Mouse (Mus musculus) heart, embryonic 10.5 days (tissue): ENCODE results near the gene Ammecr1. TPM values are rescaled to one million over a fixed set of nuclear protein-coding genes. Genes with fewer than 3 reads are reported as not detected.

Experiments used
- DNase-seq: peaks from one replicate; pipeline ENCODE4 v3.0.0-alpha.2; 2017; ENCODE audit warnings: low spot score
- H3K27ac ChIP-seq: fragments of 300-500 bp; sonication (generic); 2 replicates; pipeline ENCODE4 v1.5.1; 2016; ENCODE audit warnings: mild to moderate bottlenecking
- H3K27me3 ChIP-seq: fragments of 300-500 bp; sonication (generic); 2 replicates; pipeline ENCODE4 v1.6.1; 2016; ENCODE audit warnings: mild to moderate bottlenecking; ENCODE audit not compliant: poor library complexity, insufficient read depth, severe bottlenecking
- H3K36me3 ChIP-seq: fragments of 300-500 bp; sonication (generic); 2 replicates; pipeline ENCODE4 v1.6.1; 2016; ENCODE audit warnings: mild to moderate bottlenecking, moderate library complexity
- H3K4me1 ChIP-seq: fragments of 300-500 bp; sonication (generic); 2 replicates; pipeline ENCODE4 v1.6.1; 2016; ENCODE audit warnings: mild to moderate bottlenecking
- H3K4me3 ChIP-seq: fragments of 300-500 bp; sonication (generic); 2 replicates; pipeline ENCODE4 v1.5.1; 2016; ENCODE audit warnings: mild to moderate bottlenecking, moderate library complexity
- H3K9me3 ChIP-seq: fragments of 300-500 bp; sonication (generic); 2 replicates; pipeline ENCODE4 v1.6.1; 2016; ENCODE audit warnings: mild to moderate bottlenecking, moderate library complexity
- WGBS: fragments of 180-500 bp; shearing (Covaris S2); methylation state at CpG from one replicate; pipeline ENCODE4 v1.1.7; 2016; 5-methylcytosine and 5-hydroxymethylcytosine counted together
- polyA plus RNA-seq: library from polyadenylated mRNA; unstranded; fragments of >200 nt; fragmentation: Nextera tagmentation; extraction: Ambion mirVana; gene quantifications from 2 replicates; pipeline ENCODE4 v1.2.1, GENCODE M21; 2016

The Ammecr1 gene
- polyA plus RNA-seq, 1 experiment from 2014 or later: 15.8 TPM

DNA sequence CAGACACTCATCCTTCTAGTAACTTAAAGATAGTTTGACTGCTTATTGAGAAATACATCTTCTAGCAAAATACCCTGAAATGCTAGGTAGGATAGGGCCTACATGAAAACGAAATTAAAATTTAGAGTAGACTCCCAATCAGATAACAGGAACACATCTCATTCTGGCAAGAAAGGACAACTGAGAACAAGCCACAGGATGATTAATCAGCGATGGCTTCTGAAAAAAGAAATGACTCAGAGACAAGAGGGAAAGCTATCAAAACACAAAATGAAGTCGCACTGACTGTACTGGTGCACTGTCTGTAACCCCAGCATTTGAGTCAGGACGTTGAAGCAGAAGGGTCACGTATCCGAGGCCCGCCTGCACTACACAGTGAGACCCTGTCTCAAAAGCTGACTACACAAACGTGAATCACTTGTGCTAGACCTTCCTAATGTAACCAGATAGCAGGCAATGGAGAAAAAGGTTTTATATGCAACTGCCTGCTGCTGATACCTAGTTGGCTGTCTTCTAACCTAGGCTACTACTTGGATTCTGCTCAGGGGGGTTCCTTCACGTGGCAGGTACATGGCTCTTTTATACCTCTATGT lies 68.1 kb downstream of the Ammecr1 start:
- no peak overlapping the region for H3K27ac ChIP-seq
- 84% methylated on average over 9 of the region's 9 CpGs for WGBS
- no peaks in the 10 kb centered on the region for H3K4me1 ChIP-seq
- no peak for DNase-seq
- H3K9me3 ChIP-seq: no peaks in the 10 kb centered on the region
- H3K36me3 ChIP-seq: no peaks in the 10 kb centered on the region
- no peaks in the 10 kb centered on the region for H3K27me3 ChIP-seq
- no peak overlapping the region for H3K4me3 ChIP-seq

DNA sequence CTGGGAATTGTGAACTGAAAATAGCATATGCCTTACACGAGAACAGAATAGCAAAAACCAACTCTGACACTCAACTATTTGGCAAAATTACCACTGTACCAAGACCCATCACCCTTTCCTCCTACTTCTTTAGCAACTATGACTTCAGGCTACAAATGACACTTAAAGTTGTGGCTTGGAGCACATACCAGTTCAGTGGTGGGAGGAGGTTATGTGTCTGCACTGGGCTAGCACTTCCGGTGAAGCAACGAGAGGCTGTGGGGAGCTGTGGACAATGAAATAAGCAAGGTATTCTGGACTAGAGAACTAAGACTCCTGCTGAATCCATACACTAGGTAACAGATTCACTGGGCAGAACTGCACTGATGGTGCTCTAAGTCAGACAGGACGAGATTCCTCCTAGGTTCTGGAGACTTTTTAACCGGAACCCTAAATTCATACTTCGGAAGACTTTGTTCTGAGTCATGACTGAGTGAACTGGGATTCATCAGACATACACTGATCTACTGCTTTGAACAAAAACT lies 69.0 kb downstream of the Ammecr1 start:
- 90% methylated on average over 6 of the region's 6 CpGs for WGBS
- Histone ChIP-seq H3K9me3 (no peaks in the 10 kb centered on the region), H3K27me3 (no peaks in the 10 kb centered on the region), H3K4me3 (no peak overlapping the region), H3K27ac (no peak overlapping the region), H3K4me1 (no peaks in the 10 kb centered on the region), H3K36me3 (no peaks in the 10 kb centered on the region)
- no peak for DNase-seq

DNA sequence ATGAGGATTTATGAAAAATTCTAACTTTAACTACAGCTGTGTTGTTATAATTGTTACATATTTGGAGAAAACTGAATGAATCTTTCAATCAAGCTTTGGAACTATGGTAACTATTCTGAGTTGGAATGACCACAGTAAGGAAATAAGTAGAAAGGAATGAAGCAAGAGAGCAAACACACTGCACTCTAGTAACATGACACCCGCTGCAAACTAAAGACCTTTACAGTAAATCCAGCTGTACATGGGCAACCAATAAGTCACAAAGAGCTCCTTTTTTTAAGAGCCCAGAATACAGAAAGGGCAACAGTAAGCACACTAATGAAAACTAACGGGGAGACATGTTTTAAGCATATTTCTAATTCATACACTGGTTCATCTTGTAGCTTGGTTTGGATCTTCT lies 71.2 kb downstream of the Ammecr1 start:
- H3K36me3 ChIP-seq: no peaks in the 10 kb centered on the region
- 83% methylated on average over 2 of the region's 2 CpGs for WGBS
- H3K27me3 ChIP-seq: no peaks in the 10 kb centered on the region
- H3K9me3 ChIP-seq: no peaks in the 10 kb centered on the region
- H3K4me3 ChIP-seq: no peak overlapping the region
- H3K4me1 ChIP-seq: no peaks in the 10 kb centered on the region
- no peak for DNase-seq
- H3K27ac ChIP-seq: no peak overlapping the region

DNA sequence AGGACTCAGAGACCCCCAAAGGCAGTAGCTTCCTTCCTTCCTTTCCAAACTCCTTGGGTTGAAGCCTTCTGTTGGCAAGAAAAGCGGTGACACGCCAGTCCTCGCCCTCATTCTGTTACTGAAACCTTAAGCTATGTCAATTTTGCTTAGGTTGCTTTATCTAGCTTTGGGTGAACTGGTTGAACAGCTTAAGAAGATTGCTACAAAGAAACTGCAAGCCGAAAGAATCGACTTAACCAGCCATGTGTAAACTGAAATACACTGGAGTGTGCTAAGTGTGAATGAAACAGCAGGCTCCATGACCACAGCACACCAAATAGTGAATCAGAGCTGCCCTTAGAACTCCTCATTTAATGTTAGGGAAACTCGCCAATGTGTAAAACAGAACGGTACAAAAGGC lies 80.6 kb downstream of the Ammecr1 start:
- no peak for DNase-seq
- Histone ChIP-seq H3K36me3 (no peaks in the 10 kb centered on the region), H3K9me3 (no peaks in the 10 kb centered on the region), H3K4me3 (no peak overlapping the region), H3K27me3 (no peaks in the 10 kb centered on the region; the same call in 1 of the 2 replicates), H3K4me1 (no peaks in the 10 kb centered on the region), H3K27ac (no peak overlapping the region)
- WGBS: 88% methylated on average over 7 of the region's 7 CpGs

DNA sequence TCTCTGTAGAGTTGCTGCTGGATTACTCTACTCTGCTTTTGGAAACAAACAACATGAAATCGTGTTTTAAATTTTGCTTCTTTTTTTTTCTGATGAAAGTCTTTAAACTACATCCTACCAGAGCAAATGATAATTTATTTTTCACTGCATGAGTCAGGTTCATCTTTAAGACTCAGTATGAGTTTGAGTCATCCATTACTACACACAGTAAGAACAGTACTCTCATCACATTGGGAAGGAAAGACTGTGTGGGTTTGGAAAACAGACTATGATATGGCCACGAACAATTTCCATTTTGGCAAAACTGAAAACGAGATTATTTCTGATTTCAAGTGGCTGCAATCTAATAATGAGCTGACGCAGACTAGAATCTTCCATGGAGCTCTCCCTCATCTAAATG lies 82.9 kb downstream of the Ammecr1 start:
- H3K4me3 ChIP-seq: no peak overlapping the region
- H3K27ac ChIP-seq: no peak overlapping the region
- H3K27me3 ChIP-seq: no peaks in the 10 kb centered on the region; the same call in 1 of the 2 replicates
- WGBS: 86% methylated on average over 4 of the region's 4 CpGs
- no peak for DNase-seq
- H3K4me1 ChIP-seq: no peaks in the 10 kb centered on the region
- H3K9me3 ChIP-seq: no peaks in the 10 kb centered on the region
- H3K36me3 ChIP-seq: no peaks in the 10 kb centered on the region

DNA sequence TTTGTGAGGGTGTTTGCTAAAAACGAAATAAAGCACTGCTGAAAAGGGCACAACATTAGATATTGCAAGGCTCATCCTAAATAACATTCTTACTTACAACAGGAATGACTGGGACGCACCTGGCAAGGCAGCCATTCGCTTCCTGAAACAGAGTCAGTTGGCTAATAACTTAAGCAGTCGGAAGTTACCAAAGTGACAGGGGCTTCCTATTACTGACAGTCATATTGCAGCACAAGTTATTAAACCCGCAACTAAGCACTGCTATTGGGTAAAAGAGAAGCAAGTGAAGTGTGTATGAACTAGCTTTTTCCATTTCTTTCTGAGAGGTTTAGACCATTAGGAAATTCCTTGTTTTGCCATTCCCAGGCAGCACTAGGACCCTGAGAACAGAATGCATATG lies 84.3 kb downstream of the Ammecr1 start:
- H3K4me1 ChIP-seq: no peaks in the 10 kb centered on the region
- H3K9me3 ChIP-seq: no peaks in the 10 kb centered on the region
- H3K27ac ChIP-seq: no peak overlapping the region
- WGBS: 85% methylated on average over 5 of the region's 5 CpGs
- H3K27me3 ChIP-seq: no peaks in the 10 kb centered on the region; the same call in 1 of the 2 replicates
- H3K4me3 ChIP-seq: no peak overlapping the region
- H3K36me3 ChIP-seq: no peaks in the 10 kb centered on the region
- DNase-seq: no peak

DNA sequence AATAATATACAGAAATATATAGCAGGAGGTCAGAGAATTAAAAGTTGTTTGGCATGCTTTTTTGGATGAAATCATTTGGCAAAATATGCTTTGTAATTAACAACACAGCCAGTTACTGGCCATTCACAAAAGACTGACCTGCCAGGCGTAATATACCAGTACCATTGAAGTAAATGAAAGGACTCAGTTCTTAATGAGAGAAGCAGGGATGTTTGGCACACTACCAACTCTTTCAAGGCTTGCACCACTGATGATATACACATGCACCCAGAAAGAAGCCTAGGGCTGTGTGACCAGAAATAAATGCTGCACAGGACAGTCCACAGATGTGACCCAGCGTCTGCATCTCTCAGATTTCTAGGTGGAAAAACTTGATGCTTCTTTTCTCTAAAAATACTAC lies 96.7 kb downstream of the Ammecr1 start:
- DNase-seq: no peak
- WGBS: 93% methylated on average over 2 of the region's 2 CpGs

DNA sequence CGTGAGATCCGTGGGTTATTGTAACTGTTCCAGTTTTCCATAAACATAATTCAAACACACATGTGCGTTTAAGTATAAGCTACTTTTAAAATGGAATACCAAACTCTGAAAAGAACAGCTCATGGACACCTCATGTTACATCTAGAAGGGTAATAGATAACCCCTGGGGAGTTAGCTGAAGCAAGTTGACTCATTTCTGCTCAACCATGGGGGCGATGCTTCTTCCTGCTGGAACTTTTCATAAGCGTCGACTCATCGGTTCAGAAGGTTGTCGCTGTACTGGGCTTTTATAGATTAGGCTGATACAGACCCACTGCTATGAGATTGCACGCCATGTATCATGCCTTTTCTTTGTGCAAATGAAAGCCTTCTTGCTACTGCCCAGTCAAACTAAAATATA lies 118.5 kb downstream of the Ammecr1 start:
- no peak for DNase-seq

More for the DNA sequence above, 96.7 kb downstream of the Ammecr1 start:
- Histone ChIP-seq H3K27ac (no peak overlapping the region), H3K36me3 (no peaks in the 10 kb centered on the region), H3K27me3 (no peaks in the 10 kb centered on the region), H3K4me1 (no peaks in the 10 kb centered on the region), H3K4me3 (no peak overlapping the region), H3K9me3 (no peaks in the 10 kb centered on the region)

DNA sequence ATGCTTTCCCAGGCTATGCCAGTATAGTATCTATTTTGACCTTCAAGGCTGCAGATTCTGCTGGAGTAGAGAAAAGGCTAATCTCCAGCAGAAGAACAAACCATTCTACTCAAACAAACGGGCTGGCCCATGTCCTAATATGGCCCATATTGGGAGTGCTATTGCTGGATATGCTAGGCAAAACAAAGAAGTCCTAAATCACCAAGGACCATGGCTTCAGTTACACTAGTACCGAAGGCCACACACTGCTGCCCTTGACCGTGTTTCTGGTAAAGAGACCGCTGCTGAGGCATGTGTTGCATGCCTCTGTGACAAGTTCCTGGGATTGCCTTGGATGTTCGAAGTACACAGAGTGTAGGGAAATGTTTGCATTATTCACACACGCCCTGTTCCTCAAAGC lies 120.3 kb downstream of the Ammecr1 start:
- Histone ChIP-seq H3K4me1 (no peaks in the 10 kb centered on the region), H3K9me3 (no peaks in the 10 kb centered on the region), H3K27ac (no peak overlapping the region), H3K4me3 (no peak overlapping the region), H3K36me3 (no peaks in the 10 kb centered on the region), H3K27me3 (no peaks in the 10 kb centered on the region)
- no peak for DNase-seq
- WGBS: 78% methylated on average over 6 of the region's 6 CpGs

More for the DNA sequence above, 118.5 kb downstream of the Ammecr1 start:
- Histone ChIP-seq H3K36me3 (no peaks in the 10 kb centered on the region), H3K4me1 (no peaks in the 10 kb centered on the region), H3K27ac (no peak overlapping the region), H3K27me3 (no peaks in the 10 kb centered on the region), H3K9me3 (no peaks in the 10 kb centered on the region), H3K4me3 (no peak overlapping the region)
- 87% methylated on average over 9 of the region's 9 CpGs for WGBS

DNA sequence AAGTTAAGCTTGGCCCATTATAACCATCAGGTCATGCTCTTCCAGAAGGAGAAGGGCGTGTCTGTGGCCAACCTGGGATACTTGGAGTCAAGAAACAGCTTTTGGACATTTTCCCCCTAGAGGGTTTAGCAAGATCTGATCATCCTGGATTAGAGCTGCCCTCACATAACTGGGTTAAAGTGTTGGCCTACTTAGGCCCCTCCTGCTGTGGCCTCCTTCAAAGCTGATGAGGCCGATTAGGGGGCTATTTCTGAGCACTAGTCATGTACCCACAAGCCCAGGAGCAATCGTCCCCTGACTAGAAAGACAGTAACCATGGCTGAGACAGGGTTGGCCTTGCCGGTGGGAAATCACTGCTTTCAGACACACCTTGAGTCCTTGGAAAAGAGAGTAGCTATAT lies 124.6 kb downstream of the Ammecr1 start:
- Histone ChIP-seq H3K4me1 (no peaks in the 10 kb centered on the region), H3K4me3 (no peak overlapping the region), H3K36me3 (no peaks in the 10 kb centered on the region; the same call in 1 of the 2 replicates), H3K27ac (no peak overlapping the region), H3K9me3 (no peaks in the 10 kb centered on the region), H3K27me3 (peaks cover 4% of the 10 kb centered on the region; the same call in 1 of the 2 replicates)
- DNase-seq: no peak
- 75% methylated on average over 4 of the region's 4 CpGs for WGBS

DNA sequence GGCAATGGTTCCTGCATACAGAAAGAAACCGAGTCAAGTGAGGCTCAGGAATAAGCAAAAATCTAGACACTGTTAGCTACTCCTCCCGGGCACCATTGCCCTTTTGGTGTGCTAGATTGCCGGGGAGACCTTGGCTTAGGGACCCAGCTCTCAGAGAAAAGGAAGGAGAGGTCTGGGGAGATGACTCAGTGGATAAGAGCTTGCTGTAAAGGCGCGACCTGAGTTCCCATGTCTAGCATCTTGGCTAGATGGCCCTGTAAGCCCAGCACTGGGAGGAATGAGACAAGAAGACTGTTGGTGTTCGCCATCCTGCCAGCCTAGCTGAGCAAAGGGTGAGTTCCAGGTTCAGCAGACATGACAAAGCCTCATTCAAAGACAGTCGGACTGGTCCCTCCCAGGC lies 127.1 kb downstream of the Ammecr1 start:
- H3K4me3 ChIP-seq: no peak overlapping the region
- H3K9me3 ChIP-seq: no peaks in the 10 kb centered on the region
- H3K4me1 ChIP-seq: peaks cover 2% of the 10 kb centered on the region; the same call in 1 of the 2 replicates
- no peak overlapping the region for H3K27ac ChIP-seq
- H3K27me3 ChIP-seq: peaks cover 4% of the 10 kb centered on the region; the same call in 1 of the 2 replicates
- DNase-seq: no peak
- 82% methylated on average over 7 of the region's 7 CpGs for WGBS
- peaks cover 14% of the 10 kb centered on the region; the same call in 1 of the 2 replicates for H3K36me3 ChIP-seq

DNA sequence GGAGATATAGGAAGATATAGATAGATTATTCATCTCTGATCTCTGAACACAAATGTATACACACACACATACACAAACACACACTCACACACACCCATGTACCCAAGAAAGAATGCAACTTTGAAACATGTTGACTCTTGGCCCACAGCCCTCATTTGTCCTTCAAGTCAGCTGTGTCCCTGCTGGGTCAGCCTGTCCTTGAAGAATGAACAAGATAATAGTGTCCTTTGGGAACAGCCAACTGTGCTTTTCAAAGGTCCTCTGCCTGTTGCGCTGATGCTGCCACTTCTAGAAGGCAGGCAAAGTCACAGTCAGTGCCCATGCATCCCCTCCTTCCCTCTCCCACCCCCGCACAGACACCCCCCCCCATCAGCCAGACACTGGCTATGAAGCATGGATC lies 127.7 kb downstream of the Ammecr1 start:
- 74% methylated on average over 2 of the region's 2 CpGs for WGBS
- peaks cover 16% of the 10 kb centered on the region; the same call in 1 of the 2 replicates for H3K36me3 ChIP-seq
- no peak overlapping the region for H3K4me3 ChIP-seq
- peaks cover 4% of the 10 kb centered on the region; the same call in 1 of the 2 replicates for H3K27me3 ChIP-seq
- H3K9me3 ChIP-seq: no peaks in the 10 kb centered on the region
- peaks cover 4% of the 10 kb centered on the region; the same call in 1 of the 2 replicates for H3K4me1 ChIP-seq
- no peak for DNase-seq
- no peak overlapping the region for H3K27ac ChIP-seq

DNA sequence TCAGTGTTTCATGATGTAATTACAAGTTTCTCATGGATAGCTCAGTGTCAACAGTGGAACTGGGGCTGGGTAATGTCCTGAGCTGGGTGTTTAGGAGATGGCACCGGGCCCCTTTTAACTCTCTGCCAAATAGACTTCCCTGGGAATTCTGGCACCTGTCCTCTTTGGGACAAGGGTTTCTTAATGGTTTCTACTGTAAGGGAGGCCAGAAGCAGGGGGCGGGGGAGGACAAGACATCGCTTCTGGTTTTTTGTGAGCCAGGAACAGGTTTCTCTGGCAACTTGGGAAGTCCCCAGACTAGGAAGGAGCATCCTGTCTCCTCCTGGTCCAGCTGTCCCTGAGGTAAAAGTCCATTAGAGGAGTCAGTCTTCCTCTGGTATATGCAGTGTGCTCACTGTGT lies 129.2 kb downstream of the Ammecr1 start:
- Histone ChIP-seq H3K4me1 (peaks cover 7% of the 10 kb centered on the region; the same call in 1 of the 2 replicates), H3K27me3 (peaks cover 4% of the 10 kb centered on the region; the same call in 1 of the 2 replicates), H3K4me3 (no peak overlapping the region), H3K9me3 (no peaks in the 10 kb centered on the region), H3K27ac (no peak overlapping the region), H3K36me3 (peaks cover 17% of the 10 kb centered on the region; the same call in 1 of the 2 replicates)
- 90% methylated on average over 3 of the region's 3 CpGs for WGBS
- no peak for DNase-seq
